Comparison of ENCODE assay signal across 22 mouse cellular contexts in genomic region chr10:75055672-75056071, GRCm38 (mm10). TPM values are rescaled to one million over a fixed set of nuclear protein-coding genes. Genes with fewer than 3 reads are reported as not detected.
DNase-seq lines count a peak whose midpoint lies in the region; ATAC-seq and TF ChIP-seq lines count a peak whose summit lies in the region.
"Had no signal": no experiment of that assay in that cellular context is flagged by ENCODE, and none has a peak within 500 bp of the region (broad histone marks: within the 10 kb centered on the region; RNA-seq: fewer than 3 reads in every experiment).

No protein-coding gene starts in this region.

- no peak overlapping the region for H3K4me3 ChIP-seq in hindbrain, embryonic 11.5 days (ENCODE audit: low read depth, low read length)
- H3K4me3 ChIP-seq in hindbrain, postnatal 0 days (ENCODE audit: low read length): no peak overlapping the region
- H3K4me3 ChIP-seq in neural tube, embryonic 13.5 days: no peak overlapping the region
- no peak overlapping the region for H3K4me3 ChIP-seq in hindbrain, embryonic 14.5 days (replicated peaks; ENCODE audit: low read length)
- H3K4me3 ChIP-seq: heart, adult 2 months; intestine, embryonic 15.5 days; kidney, embryonic 15.5 days; left cerebral cortex, adult 2 months; limb, embryonic 12.5 days had no signal

- H3K4me2 ChIP-seq in hindbrain, embryonic 11.5 days (replicated peaks; ENCODE audit: low read depth, low read length): no peak overlapping the region
- H3K4me2 ChIP-seq in hindbrain, postnatal 0 days (ENCODE audit: low read depth, low read length): no peak overlapping the region
- no peak overlapping the region for H3K4me2 ChIP-seq in neural tube, embryonic 13.5 days
- no peak overlapping the region for H3K4me2 ChIP-seq in hindbrain, embryonic 14.5 days (replicated peaks)
- H3K4me2 ChIP-seq: intestine, embryonic 15.5 days; kidney, embryonic 15.5 days; limb, embryonic 12.5 days had no signal

- H3K27me3 ChIP-seq in hindbrain, embryonic 11.5 days (ENCODE audit: control insufficient read depth, insufficient read depth, low read length): no peaks in the 10 kb centered on the region
- H3K27me3 ChIP-seq in hindbrain, postnatal 0 days (ENCODE audit: insufficient read depth, low read length): no peaks in the 10 kb centered on the region
- no peaks in the 10 kb centered on the region for H3K27me3 ChIP-seq in neural tube, embryonic 13.5 days
- no peaks in the 10 kb centered on the region for H3K27me3 ChIP-seq in hindbrain, embryonic 14.5 days (ENCODE audit: control insufficient read depth, insufficient read depth, low read length)
- H3K27me3 ChIP-seq in splenic B cell, adult 2 months (ENCODE audit: control insufficient read depth, insufficient read depth, low read length, poor library complexity, severe bottlenecking): no peaks in the 10 kb centered on the region
- H3K27me3 ChIP-seq: intestine, embryonic 15.5 days; kidney, embryonic 15.5 days; limb, embryonic 12.5 days had no signal

- peaks cover 5% of the 10 kb centered on the region; the same call in 1 of the 2 replicates for H3K4me1 ChIP-seq in hindbrain, embryonic 11.5 days (replicated peaks; ENCODE audit: control insufficient read depth, insufficient read depth, low read length)
- H3K4me1 ChIP-seq in hindbrain, postnatal 0 days (ENCODE audit: insufficient read depth, low read length): peaks cover 25% of the 10 kb centered on the region
- peaks cover 43% of the 10 kb centered on the region for H3K4me1 ChIP-seq in neural tube, embryonic 13.5 days (replicated peaks)
- H3K4me1 ChIP-seq in hindbrain, embryonic 14.5 days (replicated peaks; ENCODE audit: control insufficient read depth, insufficient read depth, low read length): peaks cover 15% of the 10 kb centered on the region

- 56% methylated on average over 5 of the region's 5 CpGs for WGBS in hindbrain, embryonic 11.5 days
- 50% methylated on average over 5 of the region's 5 CpGs for WGBS in hindbrain, postnatal 0 days
- WGBS in neural tube, embryonic 13.5 days: 56% methylated on average over 5 of the region's 5 CpGs
- WGBS in hindbrain, embryonic 14.5 days: 46% methylated on average over 5 of the region's 5 CpGs

- DNase-seq in hindbrain, embryonic 11.5 days (ENCODE audit: low spot score): no peak
- DNase-seq in hindbrain, postnatal 0 days (ENCODE audit: low spot score): no peak
- no peak for DNase-seq in neural tube, embryonic 10.5 days (ENCODE audit: extremely low spot score, low spot score)
- DNase-seq in hindbrain, embryonic 14.5 days (ENCODE audit: low spot score): no peak
- DNase-seq in splenic B cell, adult 2 months (ENCODE audit: low read depth, low spot score): peak; percentile 77
- DNase-seq in adrenal gland, adult 8-10 months: no peak
- DNase-seq in cerebellum, postnatal 10 days: no peak
- DNase-seq: cerebellum, adult 9-11 months; heart, adult 2 months; heart, postnatal 14 days; lung, adult 18-20 months; thymus, postnatal 4 days had no signal

- H3K36me3 ChIP-seq in hindbrain, embryonic 11.5 days (ENCODE audit: control insufficient read depth, insufficient read depth, low read length): no peaks in the 10 kb centered on the region
- H3K36me3 ChIP-seq in hindbrain, postnatal 0 days (ENCODE audit: insufficient read depth, low read length): no peaks in the 10 kb centered on the region
- no peaks in the 10 kb centered on the region for H3K36me3 ChIP-seq in neural tube, embryonic 13.5 days
- H3K36me3 ChIP-seq in hindbrain, embryonic 14.5 days (replicated peaks; ENCODE audit: control insufficient read depth, insufficient read depth): no peaks in the 10 kb centered on the region
- H3K36me3 ChIP-seq in splenic B cell, adult 2 months (ENCODE audit: control insufficient read depth, insufficient read depth, low read length, poor library complexity, severe bottlenecking): no peaks in the 10 kb centered on the region
- H3K36me3 ChIP-seq: intestine, embryonic 15.5 days; kidney, embryonic 15.5 days; limb, embryonic 12.5 days had no signal

- H3K9ac ChIP-seq in hindbrain, embryonic 11.5 days (ENCODE audit: low read depth, low read length): no peak overlapping the region
- H3K9ac ChIP-seq in hindbrain, postnatal 0 days (replicated peaks; ENCODE audit: low read length): no peak overlapping the region
- no peak overlapping the region for H3K9ac ChIP-seq in neural tube, embryonic 13.5 days
- H3K9ac ChIP-seq in hindbrain, embryonic 14.5 days: no peak overlapping the region
- H3K9ac ChIP-seq: intestine, embryonic 15.5 days; kidney, embryonic 15.5 days; limb, embryonic 12.5 days had no signal

- no peaks in the 10 kb centered on the region for H3K9me3 ChIP-seq in hindbrain, embryonic 11.5 days (ENCODE audit: control insufficient read depth, low read length)
- H3K9me3 ChIP-seq in hindbrain, postnatal 0 days (ENCODE audit: low read length): no peaks in the 10 kb centered on the region
- H3K9me3 ChIP-seq in neural tube, embryonic 13.5 days: no peaks in the 10 kb centered on the region
- no peaks in the 10 kb centered on the region for H3K9me3 ChIP-seq in hindbrain, embryonic 14.5 days (ENCODE audit: control insufficient read depth, low read length)
- H3K9me3 ChIP-seq: intestine, embryonic 15.5 days; kidney, embryonic 15.5 days; limb, embryonic 12.5 days had no signal

- 0 out of 2 replicates have a peak overlapping the region, but pooled peaks have one; percentile 36 for H3K27ac ChIP-seq in hindbrain, embryonic 11.5 days (ENCODE audit: low read depth, low read length)
- H3K27ac ChIP-seq in hindbrain, postnatal 0 days: no peak overlapping the region
- peak overlapping the region; percentile 72 for H3K27ac ChIP-seq in neural tube, embryonic 13.5 days (replicated peaks)
- peak overlapping the region; percentile 10; the same call in 1 of the 2 replicates for H3K27ac ChIP-seq in hindbrain, embryonic 14.5 days
- H3K27ac ChIP-seq: heart, adult 2 months; intestine, embryonic 15.5 days; kidney, embryonic 15.5 days; left cerebral cortex, adult 2 months; limb, embryonic 12.5 days; macrophage had no signal

- ATAC-seq in hindbrain, embryonic 11.5 days (ENCODE audit: low FRiP score): no peak
- ATAC-seq in hindbrain, postnatal 0 days: no peak
- ATAC-seq in neural tube, embryonic 13.5 days (ENCODE audit: low read depth): no peak
- no peak for ATAC-seq in hindbrain, embryonic 14.5 days (ENCODE audit: low FRiP score)
- ATAC-seq: forebrain, embryonic 14.5 days; intestine, embryonic 15.5 days had no signal

- TF ChIP-seq CTCF in hindbrain, postnatal 0 days (IDR thresholded peaks at IDR 0.05; ENCODE audit: low read depth): no peak

RNA-seq across cellular contexts. Expression of gene Bcr, which starts 4.7 kb away (rescaled TPM):
- 10.5 and 15.2 TPM in 2 replicates for polyA plus RNA-seq in hindbrain, embryonic 11.5 days (2014; fragmentation: Nextera tagmentation; extraction: Ambion mirVana)
- total RNA-seq in hindbrain, postnatal 0 days (2014; rRNA removed): 54.4 and 61.4 TPM in 2 replicates
- 10.1 and 10.5 TPM in 2 replicates for polyA plus RNA-seq in hindbrain, postnatal 0 days (2015; fragmentation: Nextera tagmentation; extraction: Ambion mirVana)
- 14.5 and 16.8 TPM in 2 replicates for polyA plus RNA-seq in neural tube, embryonic 13.5 days (2015; fragmentation: Nextera tagmentation; extraction: Ambion mirVana)
- 19.6 and 24.0 TPM in 2 replicates for polyA plus RNA-seq in hindbrain, embryonic 14.5 days (2014; fragmentation: Nextera tagmentation; extraction: Ambion mirVana)
- total RNA-seq in adrenal gland, adult 8-10 months (2022): 10 to 100 TPM; 33.7 to 76.4 (median 56.5) TPM

RNA-seq across cellular contexts. Expression of gene Rab36, which starts 18.8 kb away (rescaled TPM):
- 6.8 and 9.3 TPM in 2 replicates for polyA plus RNA-seq in hindbrain, embryonic 11.5 days (2014; fragmentation: Nextera tagmentation; extraction: Ambion mirVana)
- 16.7 and 17.7 TPM in 2 replicates for total RNA-seq in hindbrain, postnatal 0 days (2014; rRNA removed)
- polyA plus RNA-seq in hindbrain, postnatal 0 days (2015; fragmentation: Nextera tagmentation; extraction: Ambion mirVana): 25.3 TPM in 2 replicates
- 12.3 TPM in 2 replicates for polyA plus RNA-seq in neural tube, embryonic 13.5 days (2015; fragmentation: Nextera tagmentation; extraction: Ambion mirVana)
- 14.5 and 17.0 TPM in 2 replicates for polyA plus RNA-seq in hindbrain, embryonic 14.5 days (2014; fragmentation: Nextera tagmentation; extraction: Ambion mirVana)
- 10 to 100 TPM; 14.1 to 46.3 (median 30.9) TPM for total RNA-seq in adrenal gland, adult 8-10 months (2022)

RNA-seq across cellular contexts. Expression of gene Rsph14, which starts 23.3 kb away (rescaled TPM):
- 0.15 and 0.46 TPM in 2 replicates for polyA plus RNA-seq in hindbrain, embryonic 11.5 days (2014; fragmentation: Nextera tagmentation; extraction: Ambion mirVana)
- 1.7 TPM in 1 of 2 replicates, not detected in the other for total RNA-seq in hindbrain, postnatal 0 days (2014; rRNA removed)
- 0.43 and 0.46 TPM in 2 replicates for polyA plus RNA-seq in hindbrain, postnatal 0 days (2015; fragmentation: Nextera tagmentation; extraction: Ambion mirVana)
- polyA plus RNA-seq in neural tube, embryonic 13.5 days (2015; fragmentation: Nextera tagmentation; extraction: Ambion mirVana): 0.35 TPM in 1 of 2 replicates, not detected in the other
- 0.20 and 0.50 TPM in 2 replicates for polyA plus RNA-seq in hindbrain, embryonic 14.5 days (2014; fragmentation: Nextera tagmentation; extraction: Ambion mirVana)
- 1 to 10 TPM in 2 of 4 experiments, under 1 TPM in 1, not detected in 1; 0.91 to 3.3 (median 1.5) TPM for total RNA-seq in adrenal gland, adult 8-10 months (2022)
- total RNA-seq: heart, adult 2 months; heart, postnatal 14 days; left cerebral cortex, adult 2 months had no signal
- polyA plus RNA-seq: C2C12; forebrain, embryonic 14.5 days; intestine, embryonic 15.5 days; kidney, embryonic 15.5 days; limb, embryonic 12.5 days; macrophage; neural tube, embryonic 11.5 days; spleen, adult 2 months had no signal
